Mouse (Mus musculus) MEL (cell line): ENCODE data around the gene Fancf.

Experiments used
- BHLHE40 ChIP-seq: IDR thresholded peaks from 2 replicates; pipeline ENCODE4 v1.6.1; 2012; ENCODE audit warnings: low read depth, mild to moderate bottlenecking, inconsistent platforms, low read length, improper control_type of control experiment, borderline replicate concordance
- CTCF ChIP-seq, 3 experiments: IDR thresholded peaks in 2 of 3; conservative IDR thresholded peaks in 1 of 3; 2 replicates each; pipeline ENCODE4 v1.5.1; 2011 to 2012; ENCODE audit warnings: low read length in 3 of 3, low read depth in 2 of 3, mild to moderate bottlenecking in 2 of 3, improper control_type of control experiment in 1 of 3, inconsistent platforms in 1 of 3, mixed read lengths in 1 of 3, moderate library complexity in 1 of 3; ENCODE audit not compliant: control insufficient read depth in 1 of 3, insufficient read depth in 1 of 3, poor library complexity in 1 of 3, severe bottlenecking in 1 of 3
- ETS1 ChIP-seq: IDR thresholded peaks from 2 replicates; pipeline ENCODE4 v1.6.1; 2012; ENCODE audit warnings: low read depth, mild to moderate bottlenecking, inconsistent platforms, low read length, improper control_type of control experiment, moderate library complexity
- KAT2A ChIP-seq: conservative IDR thresholded peaks from 2 replicates; pipeline ENCODE4 v1.6.1; 2012; ENCODE audit warnings: low read depth, low read length, improper control_type of control experiment, inconsistent platforms
- MAFK ChIP-seq: IDR thresholded peaks from 2 replicates; pipeline ENCODE4 v1.6.1; 2011; ENCODE audit warnings: low read depth, mild to moderate bottlenecking, low read length, improper control_type of control experiment, borderline replicate concordance
- POLR2A ChIP-seq, 2 experiments: IDR thresholded peaks; 2 replicates each; pipeline ENCODE4 v1.6.1; 2011 to 2012; ENCODE audit warnings: low read length in 2 of 2, mild to moderate bottlenecking in 2 of 2, control low read depth in 1 of 2, improper control_type of control experiment in 1 of 2, low read depth in 1 of 2, moderate library complexity in 1 of 2; ENCODE audit not compliant: control insufficient read depth in 1 of 2, insufficient read depth in 1 of 2, poor library complexity in 1 of 2
- TCF12 ChIP-seq: IDR thresholded peaks from 2 replicates; pipeline ENCODE4 v1.6.1; 2014; ENCODE audit warnings: low read depth, mild to moderate bottlenecking, inconsistent platforms, low read length, improper control_type of control experiment, moderate library complexity

DNA sequence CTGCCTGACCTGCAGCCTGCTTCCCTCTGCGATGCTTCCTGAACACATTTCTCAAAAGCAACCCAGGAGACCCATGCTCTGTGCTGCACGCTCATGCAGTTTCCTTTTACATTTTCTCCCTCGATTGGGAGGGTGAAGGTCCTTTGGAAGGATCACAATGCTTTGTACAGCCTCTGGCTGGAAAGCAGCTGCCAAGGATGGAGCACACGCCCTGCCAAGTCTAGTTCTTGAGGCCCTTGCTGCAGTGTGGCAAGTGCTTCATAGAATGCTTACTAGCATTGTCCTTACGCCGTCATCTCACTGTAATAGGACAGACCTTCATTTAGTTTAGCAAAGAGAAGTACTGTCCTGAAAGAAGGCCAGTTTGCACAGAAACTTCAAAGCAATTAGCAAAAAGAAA lies 37.0 kb upstream of the Fancf start:
- TF ChIP-seq MAFK: no peak
- no peak for TF ChIP-seq TCF12
- no peak for TF ChIP-seq CTCF (IDR thresholded peaks at IDR 0.05 in 2 of 3, conservative IDR thresholded peaks at IDR 0.05 in 1 of 3; ENCODE audit: control insufficient read depth in 1 of 3, insufficient read depth in 1 of 3, low read depth in 2 of 3, low read length in 3 of 3, poor library complexity in 1 of 3, severe bottlenecking in 1 of 3)
- TF ChIP-seq POLR2A (IDR thresholded peaks at IDR 0.05; ENCODE audit: control insufficient read depth in 1 of 2, insufficient read depth in 1 of 2, low read depth in 1 of 2, low read length in 2 of 2, poor library complexity in 1 of 2): no peak
- TF ChIP-seq BHLHE40: no peak
- no peak for TF ChIP-seq ETS1
- TF ChIP-seq KAT2A: no peak
